Mouse (Mus musculus): ENCODE data around the gene Sri. TPM values are rescaled to one million over a fixed set of nuclear protein-coding genes. Genes with fewer than 3 reads are reported as not detected.

The Sri gene
- polyA plus RNA-seq, 1 experiment = 180 TPM

DNA sequence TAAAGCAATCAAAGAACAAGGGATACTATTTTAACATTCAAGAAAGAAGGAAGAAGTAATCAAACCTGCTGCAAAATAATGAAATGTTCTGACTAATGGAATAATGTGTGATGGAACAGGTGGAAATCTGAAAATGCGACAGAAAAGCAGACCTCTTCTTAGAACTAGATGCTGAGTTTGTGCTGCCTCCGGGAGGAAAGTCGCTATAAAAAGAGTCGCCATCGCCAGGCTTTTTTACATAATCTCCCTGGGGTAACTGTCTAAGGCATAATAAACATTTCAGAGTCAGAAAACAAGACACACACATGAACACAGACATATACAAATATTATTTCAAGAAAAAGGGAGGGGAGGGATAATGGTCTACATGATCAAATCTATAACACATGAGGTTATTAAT lies 49.0 kb downstream of the Sri start:
- WGBS = 88% methylated on average over 5 of the region's 5 CpGs
- TF ChIP-seq CTCF (IDR thresholded peaks at IDR 0.05; ENCODE audit: insufficient read depth, low read length) = no peak
- TF ChIP-seq POLR2A (IDR thresholded peaks at IDR 0.05; ENCODE audit: borderline replicate concordance, extremely low read depth, low read depth, low read length) = no peak
- no peak for DNase-seq
- H3K4me1 ChIP-seq (ENCODE audit: control insufficient read depth, insufficient read depth, low read length) = no peaks in the 10 kb centered on the region
- no peak overlapping the region for H3K4me3 ChIP-seq (replicated peaks; ENCODE audit: extremely low read depth, low read depth, low read length)

DNA sequence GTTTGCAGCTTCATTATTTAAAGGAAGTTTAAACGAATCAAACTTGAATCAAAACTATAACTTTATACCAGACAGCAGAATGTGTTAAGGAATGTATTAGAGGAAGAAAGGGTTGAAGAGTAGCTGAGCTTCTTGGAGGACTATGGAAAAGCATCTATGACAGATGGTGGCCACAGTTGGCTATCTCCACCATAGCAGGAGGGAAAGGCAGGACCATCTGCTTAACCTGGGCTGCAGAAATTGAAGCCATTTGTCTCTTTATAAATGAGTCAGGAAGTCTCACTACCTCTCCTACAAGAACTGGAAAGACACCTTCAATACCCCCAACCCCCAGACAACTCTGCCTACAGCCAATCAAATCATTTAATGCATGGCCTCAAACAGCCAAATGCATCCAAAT lies 49.8 kb downstream of the Sri start:
- no peak overlapping the region for H3K4me3 ChIP-seq (replicated peaks; ENCODE audit: extremely low read depth, low read depth, low read length)
- no peak for TF ChIP-seq POLR2A (IDR thresholded peaks at IDR 0.05; ENCODE audit: borderline replicate concordance, extremely low read depth, low read depth, low read length)
- DNase-seq = no peak
- no peaks in the 10 kb centered on the region for H3K4me1 ChIP-seq (ENCODE audit: control insufficient read depth, insufficient read depth, low read length)
- 80% methylated on average over 1 of the region's 1 CpGs for WGBS

DNA sequence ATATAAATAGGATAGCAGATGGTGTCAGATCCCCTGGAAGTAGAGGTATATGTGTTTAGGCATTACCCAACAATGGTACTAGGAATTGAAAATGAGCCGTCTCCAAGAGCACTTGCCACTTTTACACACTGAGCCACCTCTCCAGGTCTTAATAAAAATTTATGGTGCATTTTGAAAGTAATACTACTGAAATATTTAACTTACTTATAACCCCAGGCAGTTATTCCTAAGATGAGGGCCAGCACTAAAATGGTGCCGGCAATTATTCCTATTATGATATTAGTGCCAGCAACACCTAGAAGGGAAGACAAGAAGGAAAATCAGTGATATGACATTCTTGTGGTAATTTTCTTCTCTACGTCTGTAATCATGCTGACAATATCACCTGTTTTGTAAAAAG lies 65.8 kb downstream of the Sri start:
- 96% methylated on average over 3 of the region's 3 CpGs for WGBS
- H3K4me1 ChIP-seq (ENCODE audit: control insufficient read depth, insufficient read depth, low read length) = no peaks in the 10 kb centered on the region
- no peak for DNase-seq
- H3K4me3 ChIP-seq (replicated peaks; ENCODE audit: extremely low read depth, low read depth, low read length) = no peak overlapping the region
- TF ChIP-seq POLR2A (IDR thresholded peaks at IDR 0.05; ENCODE audit: borderline replicate concordance, extremely low read depth, low read depth, low read length) = no peak
- no peak for TF ChIP-seq CTCF (IDR thresholded peaks at IDR 0.05; ENCODE audit: insufficient read depth, low read length)

DNA sequence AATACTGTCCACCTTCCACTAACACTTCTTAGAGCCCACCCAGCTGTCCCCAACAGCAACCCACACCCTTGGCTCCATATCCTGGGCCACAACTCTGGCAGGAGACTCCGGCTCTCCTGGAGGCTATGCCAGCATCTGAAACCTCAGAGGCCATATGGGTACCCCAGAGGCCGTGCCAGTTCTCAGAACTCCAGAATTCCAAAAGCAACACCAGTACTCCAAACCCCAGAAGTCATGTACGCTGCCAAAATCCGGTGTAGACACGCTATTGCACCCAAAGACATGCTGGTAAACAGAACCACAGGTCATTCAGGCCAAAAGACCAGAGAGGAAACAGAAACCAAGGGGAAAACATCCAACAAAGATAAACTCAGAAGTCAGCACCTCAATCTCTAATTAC lies 66.4 kb downstream of the Sri start:
- H3K4me1 ChIP-seq (ENCODE audit: control insufficient read depth, insufficient read depth, low read length) = no peaks in the 10 kb centered on the region
- H3K4me3 ChIP-seq (replicated peaks; ENCODE audit: extremely low read depth, low read depth, low read length) = no peak overlapping the region
- DNase-seq = no peak
- TF ChIP-seq CTCF (IDR thresholded peaks at IDR 0.05; ENCODE audit: insufficient read depth, low read length) = no peak
- no peak for TF ChIP-seq POLR2A (IDR thresholded peaks at IDR 0.05; ENCODE audit: borderline replicate concordance, extremely low read depth, low read depth, low read length)
- WGBS = 79% methylated on average over 5 of the region's 5 CpGs

DNA sequence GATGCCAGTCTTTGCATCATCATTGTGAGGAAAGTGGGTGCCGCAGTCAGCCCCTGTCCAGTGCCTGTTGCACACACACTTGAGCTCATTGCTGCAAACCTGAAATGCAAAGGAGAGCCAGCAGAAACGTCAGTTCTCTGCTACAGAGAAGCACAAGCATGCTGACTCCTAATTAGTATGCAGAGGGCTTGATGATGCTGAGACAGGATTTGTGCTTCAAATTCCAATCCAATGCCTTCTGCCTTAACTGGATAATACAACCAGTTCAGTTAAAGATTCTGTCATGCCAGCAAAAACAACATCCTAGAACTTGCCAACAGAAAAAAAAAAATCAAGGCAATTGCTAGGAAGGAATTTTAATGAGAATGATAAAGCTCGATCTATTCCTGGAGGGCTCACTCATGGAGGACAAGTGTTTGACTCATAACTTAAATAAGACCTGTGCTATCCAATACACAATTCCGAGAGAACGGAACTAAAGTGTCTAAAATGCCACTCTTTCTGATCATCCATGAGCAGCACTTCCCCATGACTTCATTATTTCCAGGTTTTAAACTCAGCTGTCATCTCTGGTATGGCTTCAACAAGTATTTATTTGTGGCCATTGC lies 70.8 kb downstream of the Sri start:
- H3K4me1 ChIP-seq (ENCODE audit: control insufficient read depth, insufficient read depth, low read length) = no peaks in the 10 kb centered on the region
- TF ChIP-seq CTCF (IDR thresholded peaks at IDR 0.05; ENCODE audit: insufficient read depth, low read length) (no peak), POLR2A (IDR thresholded peaks at IDR 0.05; ENCODE audit: borderline replicate concordance, extremely low read depth, low read depth, low read length) (no peak)
- 65% methylated on average over 5 of the region's 5 CpGs for WGBS
- H3K4me3 ChIP-seq (replicated peaks; ENCODE audit: extremely low read depth, low read depth, low read length) = no peak overlapping the region
- DNase-seq = no peak

Other genes starting within 250 kb of the Sri start
- 8.2 and 10.0 TPM in 2 replicates for gene Steap4, start 85.6 kb upstream of the Sri start, polyA plus RNA-seq (2012; rRNA removed)